Mouse (Mus musculus) ovary, postnatal 36 days (tissue): ENCODE data around the gene Nav2.

ENCODE experiments used
- DNase-seq: peaks from one replicate; pipeline ENCODE4 v3.0.0; 2022; ENCODE audit warnings: low spot score, mixed read lengths

Gene Nav2

DNA sequence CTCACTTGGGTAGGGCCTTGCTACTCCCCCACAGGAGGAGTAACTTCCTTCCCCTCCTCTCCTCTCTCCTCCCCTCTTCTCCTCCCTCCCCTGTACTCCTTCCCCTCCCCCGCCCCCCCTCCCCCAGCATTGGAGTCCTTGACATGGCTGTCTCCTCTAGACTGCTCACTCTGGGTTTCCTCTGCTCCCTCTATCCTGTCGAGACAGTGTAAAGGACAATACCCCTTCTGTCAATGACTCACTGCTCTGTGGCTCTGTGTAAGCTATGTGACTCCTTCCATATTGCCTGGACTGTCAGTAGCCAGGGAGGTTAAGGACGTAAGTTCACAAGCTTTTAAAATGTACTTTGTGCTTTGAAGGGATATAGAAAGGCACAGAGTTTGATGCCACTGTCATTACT, 460.5 kb downstream of the Nav2 start:
- DNase-seq, result no peak

DNA sequence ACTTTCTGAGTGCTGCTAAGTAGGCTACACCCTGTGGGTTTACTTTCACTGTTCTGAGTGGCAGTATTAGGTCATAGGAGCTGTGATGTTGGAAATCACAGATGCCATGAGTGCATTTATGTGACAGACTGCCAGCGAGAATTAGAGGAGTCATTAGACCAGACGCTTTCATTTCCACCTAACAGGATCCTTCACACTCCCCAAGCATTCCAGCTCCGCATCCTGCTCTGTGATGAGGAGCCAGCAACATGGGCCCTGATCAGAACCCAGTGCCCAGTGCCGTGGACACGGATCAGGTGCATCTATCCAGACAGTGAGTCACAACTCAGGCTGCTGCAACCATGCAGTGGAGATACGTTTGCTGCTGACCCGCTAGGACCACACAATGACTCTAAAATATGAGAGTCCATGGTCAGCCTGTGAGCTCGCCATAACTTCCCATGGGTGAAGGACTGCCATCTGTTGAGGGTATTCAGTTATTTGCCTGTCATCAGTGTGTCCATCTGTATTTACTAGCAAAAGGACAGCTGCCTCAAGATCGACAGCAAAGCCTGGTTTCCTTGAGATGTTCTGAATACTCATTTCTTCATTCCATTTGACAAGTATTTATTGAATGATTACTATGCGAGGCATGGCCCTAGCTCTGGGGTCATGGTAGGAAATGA, 461.4 kb downstream of the Nav2 start:
- DNase-seq, result no peak

DNA sequence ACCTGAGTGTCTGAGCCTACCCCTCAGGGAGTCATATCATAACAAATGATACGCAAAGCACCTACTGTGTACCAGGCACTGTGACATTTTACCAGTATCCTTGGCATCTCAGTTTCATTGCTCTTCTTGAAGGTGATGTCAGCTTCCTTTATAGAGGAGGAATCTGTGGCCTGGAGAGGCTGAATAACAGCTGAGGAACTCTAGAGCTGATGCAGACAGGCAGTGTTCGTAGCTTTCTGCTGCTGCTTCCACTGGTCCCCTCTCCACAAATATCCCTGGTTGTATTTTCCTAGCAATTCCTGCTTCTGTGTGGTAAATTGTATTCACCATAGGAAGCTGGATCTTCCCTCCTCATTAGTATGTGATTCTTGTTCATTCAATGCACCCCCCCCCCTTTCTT, 462.8 kb downstream of the Nav2 start:
- no peak for DNase-seq

DNA sequence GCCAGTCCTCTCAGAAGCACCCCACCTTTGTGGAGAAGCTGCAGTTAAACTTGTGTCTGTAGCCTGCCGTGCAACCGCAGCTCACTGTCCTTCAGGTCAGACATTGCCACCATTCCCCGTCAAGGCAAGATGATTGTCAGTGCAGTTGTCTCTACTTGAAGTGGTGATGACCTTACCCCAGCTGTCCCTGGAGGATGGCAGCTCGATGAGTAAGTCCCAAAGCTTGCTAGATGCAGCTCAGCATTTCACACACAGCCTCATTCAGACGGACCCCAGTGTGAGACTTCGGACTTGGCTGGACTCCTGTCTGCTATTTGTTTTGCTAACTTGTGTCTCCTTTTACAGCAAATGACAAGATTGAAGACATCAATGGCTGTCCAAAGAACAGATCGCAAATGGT, 463.5 kb downstream of the Nav2 start:
- no peak for DNase-seq

DNA sequence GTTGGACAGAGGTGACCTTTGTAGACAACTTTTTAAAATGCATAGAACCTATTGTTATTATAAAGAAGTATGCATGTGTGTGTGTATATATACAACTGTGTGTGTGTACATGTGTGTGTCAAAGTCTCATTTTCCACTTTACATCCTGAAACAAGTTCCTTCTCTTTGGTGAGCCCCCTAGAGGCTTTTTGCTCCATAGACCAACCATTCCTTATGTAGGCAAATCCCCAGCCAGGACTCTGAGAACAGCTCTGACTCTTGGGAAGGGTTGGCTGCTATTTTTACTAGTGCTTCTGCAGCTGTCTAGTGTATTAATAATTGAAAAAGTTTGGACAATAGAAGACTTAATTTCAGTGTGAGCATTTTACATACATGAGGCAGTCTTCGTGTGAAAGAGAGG, 464.7 kb downstream of the Nav2 start:
- no peak for DNase-seq

DNA sequence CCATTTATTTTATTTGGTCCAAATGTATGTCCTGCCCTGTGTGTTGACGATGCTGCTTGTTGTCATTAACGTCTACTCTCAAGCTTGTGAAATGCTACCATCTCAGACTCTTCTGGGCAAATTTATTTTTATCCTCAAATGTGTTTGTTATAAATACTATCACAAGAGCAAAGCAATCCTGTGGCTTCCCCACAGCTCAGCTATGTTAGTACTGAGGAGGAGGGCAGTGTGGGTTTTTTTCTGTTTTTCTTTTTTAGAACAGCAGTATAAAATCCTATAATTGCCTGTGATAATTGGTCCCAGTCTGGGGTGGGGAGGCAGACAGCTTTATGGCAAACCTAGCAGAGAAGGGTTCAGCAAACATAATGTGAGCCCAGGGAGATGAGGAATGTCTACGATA, 465.1 kb downstream of the Nav2 start:
- no peak for DNase-seq

DNA sequence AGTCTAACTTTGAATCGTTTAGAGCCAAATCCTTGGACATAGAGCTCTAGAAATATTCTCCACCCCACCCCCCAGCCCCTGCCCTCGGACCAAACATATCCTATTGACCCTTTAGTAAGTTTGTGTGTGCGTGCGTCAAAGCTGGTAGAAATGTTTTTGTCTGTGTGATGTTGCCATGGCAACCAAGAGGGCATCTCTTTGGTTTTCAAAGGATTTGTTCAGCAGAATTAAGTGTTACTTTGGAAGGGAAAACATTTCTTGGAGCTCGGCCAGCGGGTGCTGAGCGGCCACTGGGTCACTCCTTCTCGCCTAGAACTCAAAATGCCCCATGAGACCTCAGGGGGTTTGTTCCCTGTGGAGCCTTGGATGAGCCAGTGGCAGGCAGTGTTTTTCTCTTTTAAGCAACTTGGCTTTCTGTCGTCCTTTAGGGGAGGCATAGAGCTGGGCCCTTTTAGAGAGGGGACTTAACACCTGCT, 467.0 kb downstream of the Nav2 start:
- DNase-seq, result no peak

DNA sequence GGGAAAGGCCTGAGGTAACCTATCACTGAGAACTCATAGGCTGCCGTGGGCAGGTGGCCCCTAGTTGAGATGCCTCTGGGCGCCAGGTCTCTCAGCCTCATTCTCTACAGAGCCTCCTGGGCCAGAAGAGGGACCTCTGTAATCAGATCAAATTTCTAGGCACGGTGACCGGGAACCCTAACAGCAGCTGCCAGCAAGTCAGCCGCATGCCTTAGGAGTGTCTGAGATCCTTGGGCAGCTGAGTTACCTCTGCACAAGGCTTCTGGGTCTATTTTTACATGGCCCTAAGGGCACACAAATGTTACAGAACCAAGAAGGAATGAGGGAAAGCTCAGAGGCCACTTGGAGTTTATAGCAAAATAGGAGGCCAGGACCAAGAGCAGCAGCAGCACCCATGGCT, 470.1 kb downstream of the Nav2 start:
- DNase-seq, result no peak

DNA sequence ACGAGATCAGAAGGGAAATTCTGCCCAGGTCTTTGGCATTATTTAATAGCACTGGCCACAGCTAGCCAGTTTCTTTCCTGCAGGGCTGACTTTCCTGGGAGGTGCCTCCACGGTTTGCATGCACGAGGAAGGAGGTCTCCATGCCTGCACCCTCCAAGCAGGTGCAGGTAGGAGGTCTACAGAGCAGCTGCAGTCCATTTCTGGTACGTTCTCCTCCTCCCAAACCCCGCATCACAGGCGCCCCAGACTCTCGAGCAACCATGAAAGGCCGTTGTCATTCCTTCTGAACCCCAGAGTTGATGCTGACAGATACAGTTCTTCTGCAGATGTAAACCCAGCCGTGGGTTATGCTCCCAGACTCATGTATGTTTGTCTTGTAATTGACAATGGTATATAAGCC, 472.4 kb downstream of the Nav2 start:
- no peak for DNase-seq

DNA sequence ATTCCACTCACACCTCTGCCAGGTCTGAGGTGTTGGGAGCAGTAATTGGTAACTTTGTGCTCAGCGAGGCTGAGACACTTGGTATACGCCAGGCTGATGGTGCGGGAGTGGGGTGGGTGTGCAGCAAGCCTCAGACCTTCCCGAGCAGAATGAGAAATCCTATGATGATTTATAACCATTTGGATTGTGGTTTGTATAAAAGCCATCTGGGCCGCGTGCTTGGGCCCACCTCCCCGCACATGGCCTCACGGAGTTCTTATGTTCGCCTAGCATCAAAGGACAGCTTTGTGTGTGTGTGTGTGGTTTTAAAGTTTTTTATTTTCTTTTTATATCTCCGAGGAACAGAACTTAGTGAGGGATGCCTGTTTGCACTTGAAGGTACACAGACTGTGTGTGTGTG, 474.4 kb downstream of the Nav2 start:
- DNase-seq, result no peak

DNA sequence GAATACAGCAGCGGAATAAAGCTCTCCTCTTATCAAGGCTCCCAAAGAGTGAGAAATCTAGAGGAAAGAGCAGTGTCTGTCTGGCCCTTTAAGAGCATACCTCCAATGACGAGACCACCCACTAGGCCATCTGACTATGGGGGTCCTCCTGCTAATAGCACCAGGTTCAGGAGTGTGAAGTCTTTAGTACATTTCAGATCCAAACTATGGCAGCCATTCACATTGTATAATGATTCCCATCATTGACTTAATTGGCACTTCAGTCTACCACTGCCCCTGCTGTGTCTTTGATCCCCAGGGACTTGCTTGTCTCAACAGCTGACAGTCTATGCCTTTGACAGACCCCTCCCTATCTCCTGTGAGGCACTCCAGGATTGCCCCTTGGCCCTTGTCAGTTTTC, 479.6 kb downstream of the Nav2 start:
- no peak for DNase-seq

DNA sequence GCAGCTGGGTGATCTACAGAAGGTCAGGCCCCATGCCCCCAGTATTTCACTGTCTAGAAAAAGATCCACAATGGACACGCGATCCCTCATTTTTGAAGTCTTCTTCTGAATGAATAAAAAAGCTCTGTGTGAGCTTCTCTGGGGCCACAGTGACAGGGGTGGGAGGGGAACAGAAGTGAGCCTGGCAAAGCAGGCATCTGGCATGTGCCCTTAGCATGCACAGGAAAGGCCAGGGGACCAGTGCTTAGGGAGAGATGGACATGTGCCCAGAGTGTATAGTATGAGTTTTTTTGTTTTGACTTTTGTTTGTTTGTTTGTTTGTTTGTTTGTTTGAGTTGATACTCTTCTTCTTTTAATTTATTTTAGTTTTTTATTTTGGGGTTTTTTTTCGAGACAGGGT, 481.8 kb downstream of the Nav2 start:
- DNase-seq, result no peak

DNA sequence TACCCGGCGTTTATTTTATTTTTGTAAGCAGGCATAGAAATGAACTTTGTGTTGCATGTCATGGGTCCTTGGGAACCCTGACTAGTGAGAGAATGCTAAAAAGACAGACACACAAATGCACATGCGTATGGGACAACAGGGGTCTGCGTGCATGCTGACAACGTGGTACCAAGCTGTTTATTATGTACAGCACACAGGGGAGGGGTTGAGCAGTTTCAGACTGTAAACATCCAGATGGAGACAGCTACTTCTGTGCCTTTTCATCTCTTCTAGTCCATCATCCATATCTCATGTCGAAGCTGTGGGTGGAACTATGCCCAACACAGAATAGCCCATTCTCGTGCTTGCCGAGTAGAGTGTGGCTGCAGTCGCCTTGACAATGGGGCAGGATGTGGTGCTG, 482.3 kb downstream of the Nav2 start:
- no peak for DNase-seq

DNA sequence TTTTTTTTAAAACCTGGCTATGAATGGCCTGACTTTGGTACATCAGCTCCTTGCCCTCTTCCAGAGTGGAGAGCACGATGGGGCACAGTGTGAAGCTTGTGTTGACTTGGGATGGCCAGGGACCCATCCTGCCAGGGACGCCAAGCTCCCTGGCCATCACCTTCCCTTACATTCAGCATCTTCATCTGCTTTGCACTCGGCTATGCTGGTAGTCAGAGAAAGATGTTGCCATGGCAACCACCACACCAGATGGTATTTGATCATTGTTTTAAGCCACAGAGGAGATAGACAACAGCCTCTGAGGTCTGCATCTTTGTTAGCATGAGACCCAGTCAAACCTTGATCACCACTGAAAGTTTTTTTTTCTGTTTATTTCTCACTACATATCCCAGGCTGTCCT, 483.7 kb downstream of the Nav2 start:
- no peak for DNase-seq

DNA sequence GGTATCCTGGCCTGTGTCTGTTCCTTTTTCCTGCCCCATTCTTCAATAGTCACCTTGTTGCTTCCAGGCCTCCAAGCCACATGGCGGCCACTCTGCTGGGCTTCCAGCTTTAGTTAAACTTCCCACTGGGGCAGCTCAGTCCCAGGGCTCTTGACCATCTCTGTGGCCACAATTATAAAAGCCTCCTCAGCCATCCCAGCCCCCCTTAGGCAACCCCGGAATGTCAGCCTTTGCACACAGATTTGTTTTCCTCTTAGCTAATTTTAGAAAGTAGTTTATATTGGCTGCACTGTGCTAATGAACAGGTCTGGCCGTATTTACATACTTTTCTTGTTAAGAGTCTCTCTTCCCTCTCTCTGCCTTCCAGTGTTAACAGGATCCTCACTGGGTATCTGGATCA, 484.3 kb downstream of the Nav2 start:
- no peak for DNase-seq

DNA sequence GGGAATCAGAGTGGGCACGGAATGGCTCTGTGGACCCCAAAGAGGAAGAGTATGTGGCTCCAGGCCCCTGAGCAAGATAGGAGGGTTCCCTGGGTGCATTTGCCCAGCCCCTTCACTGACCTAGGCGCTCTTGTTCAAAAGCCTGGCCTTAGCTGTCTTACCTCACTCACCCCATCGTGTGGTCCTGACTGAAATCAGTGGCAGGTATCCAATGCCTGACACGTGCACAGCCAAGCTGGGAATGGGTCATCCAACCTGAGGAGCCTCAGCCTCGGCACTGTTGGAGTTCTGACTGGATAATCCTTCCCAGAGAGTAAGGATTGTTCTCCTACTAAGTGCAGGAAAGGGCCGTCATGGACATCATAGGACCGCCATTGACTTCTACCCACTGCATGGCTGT, 485.3 kb downstream of the Nav2 start:
- DNase-seq, result no peak

DNA sequence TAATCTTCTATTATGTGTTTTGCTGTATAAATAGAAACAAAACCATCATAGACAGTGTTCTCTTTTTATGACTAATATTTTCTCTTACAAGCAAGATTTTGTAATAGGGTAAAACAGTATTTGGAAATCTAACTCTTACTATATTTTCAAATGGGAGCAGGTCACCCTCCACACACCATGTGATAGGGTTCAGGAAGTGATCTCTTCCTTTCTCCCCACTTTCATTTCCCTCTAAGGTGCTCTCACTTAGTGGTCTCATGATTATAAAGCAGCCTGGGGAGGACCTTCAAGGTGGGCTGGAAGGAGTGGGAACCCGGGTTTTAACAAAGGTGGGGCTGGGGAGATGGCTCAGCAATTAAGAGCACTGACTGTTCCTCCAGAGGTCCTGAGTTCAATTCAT, 487.7 kb downstream of the Nav2 start:
- DNase-seq, result no peak

DNA sequence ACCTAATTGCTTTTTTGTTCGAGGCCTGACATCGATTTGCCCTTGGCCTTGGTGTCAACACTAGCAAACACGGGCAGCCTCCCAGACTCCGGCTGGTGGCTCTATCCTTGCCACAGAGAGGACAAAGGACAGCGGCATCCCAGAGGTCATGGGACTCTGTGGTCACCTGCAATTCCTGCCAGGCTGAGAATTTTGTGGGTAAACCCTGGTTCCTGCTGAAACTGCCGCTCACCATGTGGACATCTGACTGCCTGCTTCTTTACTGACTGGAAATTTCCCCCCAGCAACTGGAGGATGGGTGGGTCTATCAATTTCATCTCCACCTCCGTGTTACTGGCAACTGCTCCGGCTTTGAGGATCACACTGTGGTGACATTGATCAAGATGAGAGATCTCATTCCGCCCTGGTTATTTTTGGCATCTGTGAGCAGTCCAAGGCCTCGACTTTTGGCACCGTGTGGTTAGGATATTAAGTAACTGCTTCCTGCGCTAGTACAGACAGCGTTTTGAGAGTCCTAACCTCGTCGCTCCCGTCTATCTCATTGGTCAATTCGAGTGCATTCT, 489.0 kb downstream of the Nav2 start:
- DNase-seq, result peak; percentile 38

DNA sequence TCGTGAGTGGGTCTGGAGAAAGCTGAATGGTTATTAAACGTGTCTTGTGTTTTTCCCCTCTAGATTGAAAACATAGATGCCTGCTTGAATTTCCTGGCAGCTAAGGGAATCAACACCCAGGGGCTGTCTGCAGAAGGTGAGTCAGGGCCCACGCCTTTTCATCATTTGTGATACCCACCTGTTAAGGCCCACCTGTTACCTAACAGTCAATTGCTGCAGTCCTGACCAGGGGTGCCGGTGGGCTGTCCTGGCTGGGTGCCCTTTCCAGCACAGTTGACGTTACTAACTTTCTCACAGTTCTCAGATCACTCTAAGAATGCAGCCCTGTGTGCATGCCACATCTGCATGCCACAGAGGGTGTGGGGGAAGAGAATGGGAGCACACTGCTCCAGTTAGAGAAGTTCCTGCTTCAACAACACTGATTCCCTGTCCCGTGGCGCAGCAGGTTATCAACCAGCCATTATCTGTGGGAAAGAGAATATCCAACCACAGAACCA, 489.6 kb downstream of the Nav2 start:
- DNase-seq, result no peak

DNA sequence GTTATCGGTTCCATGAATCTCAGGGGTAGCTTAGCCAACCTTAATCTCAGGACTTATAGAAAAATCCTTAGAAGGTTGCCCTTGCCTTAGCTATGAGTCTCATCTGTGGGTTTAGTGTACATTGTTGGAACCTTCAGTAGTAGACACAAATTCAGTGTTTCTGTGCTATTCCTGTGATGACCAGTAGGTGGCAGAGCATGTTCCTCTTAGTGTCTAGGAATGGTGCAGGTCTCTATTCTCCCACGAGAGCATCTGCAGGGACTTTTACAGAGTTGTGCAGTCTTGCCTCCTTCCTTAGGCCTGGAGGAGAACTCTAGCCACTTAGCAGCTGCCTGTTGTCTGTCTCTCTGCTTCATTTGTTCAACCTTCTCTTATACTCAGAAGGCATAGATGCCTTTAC, 490.8 kb downstream of the Nav2 start:
- no peak for DNase-seq

DNA sequence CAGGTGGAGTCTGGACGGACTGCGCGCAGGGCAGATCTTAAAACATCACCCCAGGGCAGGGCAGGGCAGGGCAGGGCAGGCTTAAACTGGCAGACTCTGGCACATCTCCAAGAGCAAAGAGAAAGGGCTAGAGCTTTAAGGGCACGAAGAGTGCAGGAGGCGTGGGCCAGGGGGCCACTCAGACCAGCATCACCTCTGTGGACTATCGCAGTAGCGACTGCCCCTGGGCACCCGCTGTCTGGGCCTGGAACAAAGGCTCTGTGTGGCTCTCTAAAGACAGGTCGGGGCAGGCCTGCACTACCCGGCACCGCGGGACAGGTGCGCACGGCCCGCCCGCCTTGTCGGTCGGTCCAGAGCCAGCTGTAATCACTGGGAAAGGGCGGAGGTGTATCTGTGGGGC, 491.9 kb downstream of the Nav2 start:
- DNase-seq, result peak; percentile 18

DNA sequence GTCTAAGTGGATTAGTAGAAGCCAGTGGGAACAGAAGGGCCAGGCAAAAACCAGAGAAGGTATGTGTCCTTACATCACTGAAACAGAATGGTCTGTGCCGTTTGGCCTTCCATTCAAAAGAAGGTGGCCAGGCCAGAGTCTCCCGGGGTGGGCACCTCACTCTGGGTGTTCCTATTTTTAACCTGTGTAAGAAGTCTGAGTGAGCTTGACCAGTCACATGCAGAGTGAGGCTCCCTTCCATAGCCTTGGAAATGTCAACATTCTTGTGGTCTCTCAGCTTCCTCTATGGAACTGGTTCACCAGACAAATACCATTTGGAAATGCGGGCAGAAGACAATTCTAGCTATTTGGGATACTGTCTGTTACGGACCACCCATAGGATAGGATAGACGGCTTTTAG, 494.0 kb downstream of the Nav2 start:
- DNase-seq, result no peak

DNA sequence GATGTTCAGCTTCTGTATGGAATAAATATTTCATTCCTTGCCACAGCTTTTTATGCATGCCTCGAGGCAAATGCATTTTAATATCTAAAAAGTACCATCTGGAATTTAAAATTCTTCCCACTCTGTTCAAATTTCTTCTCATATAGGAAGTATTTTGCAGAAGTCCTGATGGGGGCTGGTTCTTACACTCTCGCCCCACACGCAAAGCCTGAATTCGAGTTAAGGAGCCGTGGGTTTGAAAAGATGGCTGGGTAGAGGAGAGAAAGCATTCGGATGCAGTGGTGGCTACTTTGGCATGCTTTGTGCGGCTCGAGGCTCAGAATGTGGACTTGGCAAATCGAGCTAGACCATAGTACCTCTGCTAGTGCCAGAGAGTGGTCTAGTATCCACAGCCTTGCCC, 499.2 kb downstream of the Nav2 start:
- DNase-seq, result no peak

DNA sequence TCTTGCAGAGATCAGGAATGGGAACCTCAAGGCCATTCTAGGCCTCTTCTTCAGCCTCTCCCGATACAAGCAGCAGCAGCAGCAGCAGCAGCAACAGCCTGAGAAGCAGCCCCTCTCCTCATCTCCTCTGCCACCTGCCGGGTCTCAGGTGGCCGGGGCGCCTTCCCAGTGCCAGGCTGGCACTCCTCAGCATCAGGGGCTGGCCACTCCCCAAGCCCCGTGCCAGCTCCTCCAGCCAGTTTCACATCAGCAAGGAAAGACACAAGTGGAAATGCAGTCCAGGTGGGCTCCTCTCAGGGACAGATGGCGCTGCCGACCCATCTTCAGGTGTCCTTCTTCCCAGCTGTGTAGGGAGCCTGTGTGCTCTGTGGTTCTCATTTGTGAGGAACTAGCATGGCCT, 500.1 kb downstream of the Nav2 start:
- no peak for DNase-seq
